Mouse (Mus musculus) neural tube, embryonic 14.5 days (tissue): Measurements from ENCODE around the gene Utp6. TPM values are rescaled to one million over a fixed set of nuclear protein-coding genes. Genes with fewer than 3 reads are reported as not detected.
A peak's percentile ranks its signal among the peaks of the same experiment; 100 is the strongest.
"Not testable (repeated sequence)": the region's sequence is repeated elsewhere in the genome, so short reads cannot be mapped to it uniquely, and the experiment has no call there.

Experiments used
- ATAC-seq: fragments of 200-750 bp; cut with Nextera tagmentation; 2 replicates; pipeline ENCODE4 v1.8.0; 2017; ENCODE audit warnings: low read depth, mild to moderate bottlenecking, moderate TSS enrichment, moderate library complexity
- H3K27ac ChIP-seq: fragments of 300-500 bp; sonication (generic); 2 replicates; pipeline ENCODE4 v1.5.1; 2014; ENCODE audit warnings: low read depth, mild to moderate bottlenecking, control low read depth, low read length, moderate library complexity, mixed read lengths
- H3K27me3 ChIP-seq: fragments of 300-500 bp; sonication (generic); 2 replicates; pipeline ENCODE4 v1.6.1; 2014; ENCODE audit warnings: low read length; ENCODE audit not compliant: control insufficient read depth, insufficient read depth
- H3K36me3 ChIP-seq: fragments of 300-500 bp; sonication (generic); 2 replicates; pipeline ENCODE4 v1.6.1; 2014; ENCODE audit warnings: low read length, mixed read lengths; ENCODE audit not compliant: control insufficient read depth, insufficient read depth
- H3K4me1 ChIP-seq: fragments of 300-500 bp; sonication (generic); 2 replicates; pipeline ENCODE4 v1.6.1; 2014; ENCODE audit warnings: low read length; ENCODE audit not compliant: control insufficient read depth, insufficient read depth
- H3K4me2 ChIP-seq: fragments of 300-500 bp; sonication (generic); 2 replicates; pipeline ENCODE4 v1.6.1; 2014; ENCODE audit warnings: mild to moderate bottlenecking, low read depth, low read length, control low read depth
- H3K4me3 ChIP-seq: fragments of 300-500 bp; sonication (generic); 2 replicates; pipeline ENCODE4 v1.5.1; 2014; ENCODE audit warnings: low read depth, low read length, control low read depth, mixed read lengths
- H3K9ac ChIP-seq: fragments of 300-500 bp; sonication (generic); replicated peaks from 2 replicates; pipeline ENCODE4 v1.6.1; 2014; ENCODE audit warnings: low read depth, mild to moderate bottlenecking, control low read depth, low read length, mixed read lengths
- H3K9me3 ChIP-seq: fragments of 300-500 bp; sonication (generic); 2 replicates; pipeline ENCODE4 v1.6.1; 2016; ENCODE audit warnings: low read length; ENCODE audit not compliant: control insufficient read depth
- WGBS: fragments of 180-500 bp; shearing (Covaris S2); extraction: QIAGEN DNeasy Blood & Tissue Kit; methylation state at CpG from one replicate; pipeline ENCODE4 v1.1.7; 2014; 5-methylcytosine and 5-hydroxymethylcytosine counted together
- polyA plus RNA-seq: library from polyadenylated mRNA; unstranded; fragments of >200 nt; fragmentation: Nextera tagmentation; extraction: Ambion mirVana; gene quantifications from 2 replicates; pipeline ENCODE4 v1.2.1, GENCODE M21; 2014

The Utp6 gene
- polyA plus RNA-seq, 1 experiment from 2014 or later, result 42.8 TPM

DNA sequence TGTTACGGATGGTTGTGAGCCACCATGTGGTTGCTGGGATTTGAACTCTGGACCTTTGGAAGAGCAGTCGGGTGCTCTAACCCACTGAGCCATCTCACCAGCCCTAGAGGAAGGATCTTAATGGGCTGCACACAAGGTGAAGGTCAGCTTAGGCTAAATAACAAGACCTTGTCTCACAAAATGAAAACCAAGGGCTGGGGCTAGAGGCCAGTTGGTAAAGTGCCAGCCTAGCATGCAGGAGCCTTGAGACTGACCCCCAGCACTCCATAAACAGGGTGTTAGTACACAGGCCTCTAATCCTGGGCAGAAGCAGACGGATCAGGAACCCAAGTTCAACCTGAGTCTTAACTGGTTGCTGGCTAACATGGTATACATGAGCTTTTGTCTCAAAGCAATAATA, 25.7 kb upstream of the Utp6 start:
- H3K9ac ChIP-seq, result no peak overlapping the region
- WGBS, result 93% methylated on average over 3 of the region's 3 CpGs
- no peaks in the 10 kb centered on the region for H3K27me3 ChIP-seq
- H3K4me3 ChIP-seq, result no peak overlapping the region
- no peaks in the 10 kb centered on the region for H3K36me3 ChIP-seq
- ATAC-seq, result no peak
- no peaks in the 10 kb centered on the region for H3K4me1 ChIP-seq
- no peak overlapping the region for H3K4me2 ChIP-seq
- H3K9me3 ChIP-seq, result no peaks in the 10 kb centered on the region
- H3K27ac ChIP-seq, result no peak overlapping the region

DNA sequence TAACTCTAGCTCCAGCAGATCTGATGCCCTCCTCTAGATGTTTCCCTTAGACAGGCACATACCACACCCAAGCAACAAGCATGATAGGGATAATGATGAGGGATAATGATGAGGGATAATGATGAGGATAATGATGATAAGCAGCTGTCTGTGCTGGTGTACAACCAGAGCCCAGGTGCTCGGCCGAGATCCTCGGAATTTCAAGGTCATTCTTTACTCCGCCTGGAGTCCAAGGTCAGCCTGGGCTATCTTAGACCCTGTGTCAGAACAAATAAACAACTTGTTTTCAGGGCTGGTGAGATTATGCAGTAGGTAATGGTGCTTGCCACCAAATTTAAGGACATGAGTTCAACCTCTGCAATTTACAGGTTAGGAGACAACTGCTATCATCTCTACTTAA, 24.7 kb upstream of the Utp6 start:
- WGBS, result 95% methylated on average over 4 of the region's 4 CpGs
- H3K4me3 ChIP-seq, result no peak overlapping the region
- no peaks in the 10 kb centered on the region for H3K36me3 ChIP-seq
- no peaks in the 10 kb centered on the region for H3K4me1 ChIP-seq
- H3K9me3 ChIP-seq, result no peaks in the 10 kb centered on the region
- H3K27me3 ChIP-seq, result no peaks in the 10 kb centered on the region
- no peak for ATAC-seq
- H3K27ac ChIP-seq, result no peak overlapping the region
- H3K4me2 ChIP-seq, result no peak overlapping the region
- no peak overlapping the region for H3K9ac ChIP-seq

DNA sequence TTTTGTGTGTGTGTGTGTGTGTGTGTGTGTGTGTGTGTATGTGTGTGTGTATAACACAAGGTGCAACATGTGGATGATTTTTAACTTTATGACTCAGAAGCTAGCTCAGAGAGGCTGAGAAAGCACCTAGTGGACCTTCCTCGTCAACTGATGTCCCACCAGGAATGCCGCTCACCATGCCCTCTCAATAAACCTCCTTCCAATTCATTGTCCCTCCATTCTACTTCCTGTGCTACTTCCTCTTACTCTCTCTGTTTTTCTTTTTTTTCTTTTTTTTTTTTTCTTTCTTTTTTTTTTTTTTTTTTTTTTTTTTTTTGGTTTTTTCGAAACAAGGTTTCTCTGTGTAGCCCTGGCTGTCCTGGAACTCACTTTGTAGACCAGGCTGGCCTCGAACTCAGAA, 15.6 kb upstream of the Utp6 start:
- H3K4me2 ChIP-seq, H3K4me3 ChIP-seq, H3K9ac ChIP-seq, ATAC-seq, H3K4me1 ChIP-seq, H3K27me3 ChIP-seq, H3K9me3 ChIP-seq, H3K27ac ChIP-seq, H3K36me3 ChIP-seq: not testable (repeated sequence)
- WGBS, result 98% methylated on average over 3 of the region's 4 CpGs

DNA sequence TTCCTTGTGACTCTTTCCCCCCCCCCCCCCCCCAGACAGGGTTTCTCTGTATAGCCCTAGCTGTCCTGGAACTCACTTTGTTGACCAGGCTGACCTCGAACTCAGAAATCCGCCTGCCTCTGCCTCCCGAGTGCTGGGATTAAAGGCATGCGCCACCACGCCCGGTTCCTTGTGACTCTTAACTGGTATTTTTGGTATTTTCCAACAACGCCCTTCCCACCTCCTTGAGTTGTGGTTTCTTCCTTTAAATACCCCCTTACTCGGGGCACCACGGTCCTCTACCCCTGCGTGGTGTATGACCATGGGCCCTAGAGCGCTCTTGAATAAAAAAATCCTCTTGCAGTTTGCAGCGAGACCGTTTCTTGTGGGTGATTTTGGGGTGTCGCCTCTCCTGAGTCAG, 14.9 kb upstream of the Utp6 start:
- WGBS, result 96% methylated on average over 14 of the region's 14 CpGs

DNA sequence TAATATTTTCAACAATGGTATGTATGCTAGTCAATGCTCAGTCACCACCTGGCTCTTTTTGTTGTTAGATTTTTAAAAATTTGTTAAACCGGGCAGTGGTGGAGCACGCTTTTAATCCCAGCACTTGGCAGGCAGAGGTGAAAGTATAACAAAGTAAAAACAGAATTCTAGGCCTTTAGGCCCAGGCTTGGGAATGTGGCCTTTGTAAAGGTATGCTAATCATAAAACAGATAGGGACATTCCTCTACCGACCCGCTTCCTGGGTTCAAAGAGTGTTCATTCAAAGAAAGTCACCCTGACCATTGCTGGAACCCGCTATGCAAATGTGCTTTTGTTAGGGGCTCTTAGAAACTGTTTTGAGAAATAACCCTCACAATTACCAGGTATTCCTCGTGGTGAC, 14.5 kb upstream of the Utp6 start:
- ATAC-seq, result not testable (repeated sequence)

More for the DNA sequence above, 14.9 kb upstream of the Utp6 start:
- H3K27ac ChIP-seq, H3K4me3 ChIP-seq, H3K27me3 ChIP-seq, H3K9ac ChIP-seq, ATAC-seq, H3K4me2 ChIP-seq, H3K9me3 ChIP-seq, H3K4me1 ChIP-seq, H3K36me3 ChIP-seq: not testable (repeated sequence)

DNA sequence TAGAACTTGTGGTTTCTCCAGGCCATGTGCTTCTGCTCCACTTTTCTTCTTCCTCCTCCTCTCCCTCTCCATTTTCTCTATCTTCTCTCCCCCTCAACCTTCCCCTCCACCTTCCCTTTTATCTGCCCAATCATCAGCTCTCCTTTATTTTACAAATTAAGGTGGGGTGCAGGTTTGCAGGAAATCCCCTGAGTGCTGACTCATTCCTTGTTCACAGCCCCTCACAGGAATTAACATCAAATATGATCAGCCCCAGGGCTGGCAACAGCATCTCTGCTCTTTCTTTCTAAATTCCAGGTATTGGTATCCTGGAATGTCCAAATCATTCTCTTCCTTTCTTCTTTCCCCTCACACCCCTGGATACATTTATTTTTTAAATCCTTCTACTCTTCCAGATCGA, 14.0 kb upstream of the Utp6 start:
- Histone ChIP-seq H3K36me3 (no peaks in the 10 kb centered on the region), H3K4me1 (peaks cover 4% of the 10 kb centered on the region), H3K27ac (no peak overlapping the region), H3K27me3 (0 out of 2 replicates have a peak, but pooled peaks cover 4% of the 10 kb centered on the region), H3K4me2 (no peak overlapping the region), H3K9ac (no peak overlapping the region), H3K9me3 (no peaks in the 10 kb centered on the region), H3K4me3 (no peak overlapping the region)
- WGBS, result 89% methylated on average over 1 of the region's 1 CpGs
- ATAC-seq, result no peak

More for the DNA sequence above, 14.5 kb upstream of the Utp6 start:
- not testable (repeated sequence) for H3K27me3 ChIP-seq, H3K27ac ChIP-seq, H3K36me3 ChIP-seq, H3K4me3 ChIP-seq, H3K9me3 ChIP-seq, H3K9ac ChIP-seq, H3K4me2 ChIP-seq, H3K4me1 ChIP-seq
- WGBS, result 83% methylated on average over 6 of the region's 6 CpGs

DNA sequence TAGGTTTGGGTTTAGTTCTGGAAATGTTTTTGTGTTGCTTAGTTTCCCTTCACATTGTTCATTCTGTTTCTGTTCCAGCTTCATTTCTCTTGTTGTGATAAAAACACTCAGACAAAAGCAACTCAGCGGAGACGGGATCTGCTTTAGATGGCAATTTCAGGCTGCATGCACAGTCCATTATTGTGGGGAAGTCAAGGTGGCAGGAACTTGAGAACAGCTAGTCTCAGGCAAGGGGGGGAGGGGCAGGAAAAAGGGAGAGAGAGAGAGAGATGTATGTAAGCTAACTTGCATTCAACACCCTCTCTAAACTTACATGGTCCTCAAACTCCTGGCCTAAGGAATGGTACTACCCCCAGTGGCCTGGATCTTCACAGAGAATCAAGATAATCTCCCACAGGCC, 13.2 kb upstream of the Utp6 start:
- H3K4me2 ChIP-seq, result no peak overlapping the region
- peaks cover 4% of the 10 kb centered on the region for H3K4me1 ChIP-seq
- H3K9ac ChIP-seq, result no peak overlapping the region
- H3K4me3 ChIP-seq, result no peak overlapping the region
- no peak for ATAC-seq
- H3K27ac ChIP-seq, result no peak overlapping the region
- no peaks in the 10 kb centered on the region for H3K36me3 ChIP-seq
- 0 out of 2 replicates have a peak, but pooled peaks cover 4% of the 10 kb centered on the region for H3K27me3 ChIP-seq
- no peaks in the 10 kb centered on the region for H3K9me3 ChIP-seq
- WGBS, result 35% methylated on average over 2 of the region's 2 CpGs

DNA sequence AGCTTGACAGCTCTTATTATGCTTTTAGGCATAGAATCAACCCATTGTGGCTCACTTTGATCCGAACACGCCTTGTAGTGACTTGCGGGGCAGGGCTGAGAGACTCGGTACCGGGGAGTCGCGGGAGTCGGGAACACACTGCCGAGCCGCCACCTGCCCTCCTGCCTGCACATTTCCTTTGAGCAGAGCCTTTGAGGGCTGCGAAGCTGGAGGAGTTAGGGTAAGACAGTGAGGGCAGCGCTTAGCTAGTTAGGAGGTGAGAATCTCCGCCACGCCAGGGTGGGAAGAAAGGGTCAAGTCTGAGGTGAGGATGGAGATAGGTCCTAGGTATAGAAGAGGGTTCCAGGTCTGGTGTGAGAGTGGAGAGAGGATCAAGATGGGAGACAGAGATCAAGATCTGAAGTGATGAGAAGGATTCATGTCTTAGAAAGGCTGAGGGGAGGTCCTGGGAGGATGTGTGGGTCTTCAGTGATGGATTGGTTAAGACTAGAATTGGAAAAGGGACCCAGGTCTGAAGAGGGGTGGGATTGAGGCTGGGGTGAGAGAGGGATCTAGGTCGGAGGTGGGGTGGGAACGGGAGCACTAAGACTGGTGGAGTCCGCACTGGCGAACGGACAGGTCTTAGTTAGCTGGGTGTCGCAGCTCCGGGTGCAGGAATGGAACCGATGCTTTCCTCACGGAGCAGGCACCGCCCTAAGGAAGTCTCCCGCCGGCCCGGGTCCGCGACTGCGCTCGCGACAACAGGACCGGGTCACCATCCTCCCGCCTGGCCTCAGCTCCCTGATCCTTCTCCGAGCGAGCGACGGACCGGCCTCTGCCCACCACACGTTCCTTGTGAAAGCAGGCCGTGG, 11.7 kb upstream of the Utp6 start:
- Histone ChIP-seq H3K27me3 (0 out of 2 replicates have a peak, but pooled peaks cover 4% of the 10 kb centered on the region), H3K36me3 (no peaks in the 10 kb centered on the region), H3K4me2 (peak overlapping the region; percentile 70), H3K27ac (no peak overlapping the region), H3K4me1 (peaks cover 4% of the 10 kb centered on the region), H3K9ac (peak overlapping the region; percentile 39), H3K9me3 (no peaks in the 10 kb centered on the region), H3K4me3 (peak overlapping the region; percentile 40)
- peak; percentile 41; the same call in 1 of the 2 replicates for ATAC-seq
- WGBS, result under 1% methylated on average over 41 of the region's 41 CpGs

DNA sequence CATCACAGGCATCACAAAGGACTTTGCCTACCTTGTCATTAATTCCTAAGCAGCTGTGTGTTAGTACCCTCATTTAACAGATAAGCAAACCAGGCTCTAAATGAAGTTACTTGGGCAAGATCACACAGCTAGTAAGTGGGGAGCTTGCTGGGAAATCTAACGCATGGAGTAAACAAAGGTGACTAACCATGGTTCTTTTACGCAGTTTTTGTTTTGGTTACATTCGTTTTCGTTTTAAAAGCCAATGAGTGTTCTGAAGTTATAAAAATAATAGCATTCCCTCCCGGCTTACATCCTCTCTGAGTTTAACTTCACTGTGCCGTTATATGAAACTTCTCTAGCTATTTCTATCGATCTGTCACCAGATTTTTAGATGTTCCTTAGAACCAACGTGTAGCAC, 10.9 kb upstream of the Utp6 start:
- Histone ChIP-seq H3K27me3 (0 out of 2 replicates have a peak, but pooled peaks cover 4% of the 10 kb centered on the region), H3K9ac (no peak overlapping the region), H3K4me1 (peaks cover 4% of the 10 kb centered on the region), H3K27ac (no peak overlapping the region), H3K9me3 (no peaks in the 10 kb centered on the region), H3K4me3 (peak overlapping the region; percentile 40; the same call in 1 of the 2 replicates), H3K36me3 (no peaks in the 10 kb centered on the region), H3K4me2 (peak overlapping the region; percentile 70; the same call in 1 of the 2 replicates)
- WGBS, result 12% methylated on average over 8 of the region's 8 CpGs
- no peak for ATAC-seq
